Mouse (Mus musculus): ENCODE measurements around the gene Gm45062. TPM values are rescaled to one million over a fixed set of nuclear protein-coding genes. Genes with fewer than 3 reads are reported as not detected.

Gene Gm45062
- polyA plus RNA-seq, 1 experiment from 2014 or later: 15.4 TPM

- H3K9me3 ChIP-seq (ENCODE audit: control insufficient read depth, low read length): no peaks in the 10 kb centered on the region
- H3K27ac ChIP-seq (replicated peaks; ENCODE audit: low read depth, low read length): no peak overlapping the region
- no peak overlapping the region for H3K9ac ChIP-seq (replicated peaks; ENCODE audit: low read length)
- H3K36me3 ChIP-seq (ENCODE audit: control insufficient read depth, insufficient read depth, low read length): no peaks in the 10 kb centered on the region
- no peaks in the 10 kb centered on the region for H3K27me3 ChIP-seq (ENCODE audit: control insufficient read depth, insufficient read depth, low read length)
- H3K4me3 ChIP-seq (replicated peaks; ENCODE audit: low read depth, low read length): no peak overlapping the region
- 86% methylated on average over 4 of the region's 4 CpGs for WGBS
- ATAC-seq (ENCODE audit: low FRiP score, low TSS enrichment) (no peak), DNase-seq (no peak)
- H3K4me1 ChIP-seq (ENCODE audit: control insufficient read depth, insufficient read depth, low read length): no peaks in the 10 kb centered on the region
- H3K4me2 ChIP-seq (ENCODE audit: low read length): no peak overlapping the region
These were observed 379.6 kb downstream of the Gm45062 start for GRCm38 (mm10) chr6:8638899-8639298.

GRCm38 (mm10) chr6:8639526-8639925 is 380.3 kb downstream of the Gm45062 start:
- 88% methylated on average over 2 of the region's 2 CpGs for WGBS
- Histone ChIP-seq H3K4me2 (ENCODE audit: low read length) (no peak overlapping the region), H3K4me3 (replicated peaks; ENCODE audit: low read depth, low read length) (no peak overlapping the region), H3K27me3 (ENCODE audit: control insufficient read depth, insufficient read depth, low read length) (no peaks in the 10 kb centered on the region), H3K4me1 (ENCODE audit: control insufficient read depth, insufficient read depth, low read length) (no peaks in the 10 kb centered on the region), H3K27ac (replicated peaks; ENCODE audit: low read depth, low read length) (no peak overlapping the region), H3K9me3 (ENCODE audit: control insufficient read depth, low read length) (no peaks in the 10 kb centered on the region), H3K36me3 (ENCODE audit: control insufficient read depth, insufficient read depth, low read length) (no peaks in the 10 kb centered on the region), H3K9ac (replicated peaks; ENCODE audit: low read length) (no peak overlapping the region)
- no peak for DNase-seq
- no peak for ATAC-seq (ENCODE audit: low FRiP score, low TSS enrichment)

- Histone ChIP-seq H3K9me3 (ENCODE audit: control insufficient read depth, low read length) (no peaks in the 10 kb centered on the region), H3K9ac (replicated peaks; ENCODE audit: low read length) (no peak overlapping the region), H3K27ac (replicated peaks; ENCODE audit: low read depth, low read length) (no peak overlapping the region), H3K4me1 (ENCODE audit: control insufficient read depth, insufficient read depth, low read length) (no peaks in the 10 kb centered on the region), H3K27me3 (ENCODE audit: control insufficient read depth, insufficient read depth, low read length) (no peaks in the 10 kb centered on the region), H3K4me2 (ENCODE audit: low read length) (no peak overlapping the region), H3K36me3 (ENCODE audit: control insufficient read depth, insufficient read depth, low read length) (no peaks in the 10 kb centered on the region), H3K4me3 (replicated peaks; ENCODE audit: low read depth, low read length) (no peak overlapping the region)
- DNase-seq (no peak), ATAC-seq (ENCODE audit: low FRiP score, low TSS enrichment) (no peak)
- 91% methylated on average over 5 of the region's 5 CpGs for WGBS
These were observed 381.6 kb downstream of the Gm45062 start for GRCm38 (mm10) chr6:8640863-8641262.

GRCm38 (mm10) chr6:8644703-8645102 is 385.5 kb downstream of the Gm45062 start:
- ATAC-seq (ENCODE audit: low FRiP score, low TSS enrichment): no peak
- no peak overlapping the region for H3K4me2 ChIP-seq (ENCODE audit: low read length)
- 92% methylated on average over 10 of the region's 10 CpGs for WGBS

GRCm38 (mm10) chr6:8645708-8646107 is 386.5 kb downstream of the Gm45062 start:
- Histone ChIP-seq H3K27me3 (ENCODE audit: control insufficient read depth, insufficient read depth, low read length) (no peaks in the 10 kb centered on the region), H3K27ac (replicated peaks; ENCODE audit: low read depth, low read length) (no peak overlapping the region), H3K9me3 (ENCODE audit: control insufficient read depth, low read length) (no peaks in the 10 kb centered on the region), H3K36me3 (ENCODE audit: control insufficient read depth, insufficient read depth, low read length) (no peaks in the 10 kb centered on the region), H3K4me2 (ENCODE audit: low read length) (no peak overlapping the region), H3K4me1 (ENCODE audit: control insufficient read depth, insufficient read depth, low read length) (no peaks in the 10 kb centered on the region), H3K4me3 (replicated peaks; ENCODE audit: low read depth, low read length) (no peak overlapping the region), H3K9ac (replicated peaks; ENCODE audit: low read length) (no peak overlapping the region)
- 51% methylated on average over 2 of the region's 2 CpGs for WGBS
- ATAC-seq (ENCODE audit: low FRiP score, low TSS enrichment) (no peak), DNase-seq (no peak)

More at GRCm38 (mm10) chr6:8644703-8645102, 385.5 kb downstream of the Gm45062 start:
- Histone ChIP-seq H3K9me3 (ENCODE audit: control insufficient read depth, low read length) (no peaks in the 10 kb centered on the region), H3K4me1 (ENCODE audit: control insufficient read depth, insufficient read depth, low read length) (no peaks in the 10 kb centered on the region), H3K27ac (replicated peaks; ENCODE audit: low read depth, low read length) (no peak overlapping the region), H3K4me3 (replicated peaks; ENCODE audit: low read depth, low read length) (no peak overlapping the region), H3K27me3 (ENCODE audit: control insufficient read depth, insufficient read depth, low read length) (no peaks in the 10 kb centered on the region), H3K9ac (replicated peaks; ENCODE audit: low read length) (no peak overlapping the region), H3K36me3 (ENCODE audit: control insufficient read depth, insufficient read depth, low read length) (no peaks in the 10 kb centered on the region)
- DNase-seq: no peak

Other genes with a start within 250 kb of the Gm45062 start
- gene Col28a1, start 66.8 kb upstream of the Gm45062 start, polyA plus RNA-seq (2014; fragmentation: Nextera tagmentation; extraction: Ambion mirVana): 0.39 and 0.49 TPM in 2 replicates
- gene Mios, start 50.2 kb upstream of the Gm45062 start, polyA plus RNA-seq (2014; fragmentation: Nextera tagmentation; extraction: Ambion mirVana): 24.6 and 32.0 TPM in 2 replicates
- gene Rpa3, start 277 bp upstream of the Gm45062 start, polyA plus RNA-seq (2014; fragmentation: Nextera tagmentation; extraction: Ambion mirVana): 63.4 and 65.6 TPM in 2 replicates
- gene Umad1, start 162 bp upstream of the Gm45062 start, polyA plus RNA-seq (2014; fragmentation: Nextera tagmentation; extraction: Ambion mirVana): 57.2 and 64.3 TPM in 2 replicates

All from midbrain, embryonic 14.5 days (tissue).